Mouse (Mus musculus): Measurements from ENCODE around the gene Dmxl2.

Dmxl2 gene

DNA sequence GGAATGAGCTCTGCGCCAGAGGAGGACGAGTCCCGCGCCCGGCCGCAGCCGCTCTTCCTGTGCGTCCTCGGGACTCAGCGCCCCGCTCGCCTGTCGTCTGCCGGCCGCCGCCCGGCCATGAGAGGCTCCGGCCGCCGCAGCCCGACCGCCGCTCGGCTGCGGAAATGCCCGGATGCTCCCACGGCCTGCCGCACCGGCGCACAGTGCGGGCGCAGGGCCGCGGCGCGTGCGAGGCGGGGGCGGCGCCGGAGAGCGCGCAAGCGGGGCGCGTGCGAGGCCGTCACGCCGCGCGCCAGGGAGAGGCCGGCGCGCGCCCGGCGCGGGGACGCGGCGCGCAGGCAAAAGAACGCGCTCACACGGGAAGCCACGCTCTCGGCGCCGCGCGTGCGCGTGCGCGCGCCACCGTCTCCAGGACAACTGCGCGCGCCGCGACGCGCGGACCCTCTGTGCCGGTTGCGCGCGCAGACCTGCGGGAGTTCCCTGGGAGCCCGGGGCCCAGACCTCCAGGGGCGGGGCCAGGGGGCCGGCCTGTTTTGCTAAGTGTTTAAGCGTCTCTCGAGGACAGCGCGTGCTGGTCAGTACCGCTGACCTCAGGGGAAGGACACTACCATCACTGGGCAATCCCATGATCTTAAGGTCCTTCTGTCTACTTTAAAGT lies at the start of gene Dmxl2:
TSS of gene Dmxl2 (minus strand) at position 174 of the 658 bp plus-strand sequence.
- DNase-seq (ENCODE audit: low read depth, low spot score): peak; percentile 90

DNA sequence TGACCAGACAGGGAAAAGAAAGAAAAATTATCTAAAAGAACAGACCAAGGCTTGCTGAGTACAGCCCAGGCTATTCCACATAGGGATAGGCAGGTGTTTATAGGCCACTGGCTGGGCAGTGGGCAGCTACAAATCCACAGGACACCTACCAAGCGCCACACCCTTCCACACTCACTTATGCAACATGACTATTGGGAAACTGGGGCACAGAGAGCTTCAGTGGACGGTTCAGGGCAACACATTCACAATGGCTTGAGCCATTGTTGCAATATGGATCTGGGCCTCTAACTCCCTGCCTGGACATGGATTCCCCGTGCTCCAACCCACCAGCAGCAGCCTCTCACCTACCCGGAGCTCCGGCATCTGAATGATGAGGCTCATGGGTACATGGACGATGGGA lies 48.0 kb upstream of the Dmxl2 start:
- DNase-seq (ENCODE audit: low read depth, low spot score): no peak

DNA sequence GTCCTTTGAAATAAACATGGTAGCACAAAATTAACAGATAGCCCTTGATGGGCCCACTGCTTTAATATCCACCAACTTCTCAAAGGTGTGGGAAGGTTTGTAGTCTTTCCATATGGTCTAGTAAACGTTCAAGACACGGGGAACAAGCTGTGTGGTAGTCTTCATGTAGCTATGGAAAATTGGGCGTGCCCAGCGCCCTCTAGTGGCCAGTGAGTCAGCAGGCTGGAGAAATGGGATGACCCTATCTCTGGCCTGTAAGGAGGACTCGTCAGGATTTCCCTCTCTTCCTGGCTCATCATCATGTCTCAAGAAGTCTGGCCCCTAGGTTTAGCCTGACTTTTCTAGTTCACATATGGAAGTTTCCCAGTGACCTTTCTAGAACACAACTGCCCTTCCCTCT lies 46.1 kb upstream of the Dmxl2 start:
- peak; percentile 51 for DNase-seq (ENCODE audit: low read depth, low spot score)

DNA sequence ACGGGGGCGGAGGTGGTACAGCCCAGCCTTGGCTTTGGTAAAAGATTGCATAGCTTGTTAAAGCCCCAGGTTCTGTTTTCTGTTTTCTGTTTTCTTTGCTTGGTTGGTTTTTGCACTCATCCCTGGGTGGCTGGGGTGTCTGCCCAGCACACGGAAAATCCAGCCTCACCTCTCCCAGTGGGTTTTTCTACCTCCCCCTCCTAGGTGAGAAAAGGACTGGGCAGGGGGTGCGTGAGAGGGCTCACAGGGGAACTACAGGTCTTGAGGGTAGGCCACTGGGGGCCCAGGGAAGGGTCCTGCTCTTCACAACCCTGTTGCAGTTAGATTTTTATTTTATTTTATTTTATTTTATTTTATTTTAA lies 43.5 kb upstream of the Dmxl2 start:
- no peak for DNase-seq (ENCODE audit: low read depth, low spot score)

DNA sequence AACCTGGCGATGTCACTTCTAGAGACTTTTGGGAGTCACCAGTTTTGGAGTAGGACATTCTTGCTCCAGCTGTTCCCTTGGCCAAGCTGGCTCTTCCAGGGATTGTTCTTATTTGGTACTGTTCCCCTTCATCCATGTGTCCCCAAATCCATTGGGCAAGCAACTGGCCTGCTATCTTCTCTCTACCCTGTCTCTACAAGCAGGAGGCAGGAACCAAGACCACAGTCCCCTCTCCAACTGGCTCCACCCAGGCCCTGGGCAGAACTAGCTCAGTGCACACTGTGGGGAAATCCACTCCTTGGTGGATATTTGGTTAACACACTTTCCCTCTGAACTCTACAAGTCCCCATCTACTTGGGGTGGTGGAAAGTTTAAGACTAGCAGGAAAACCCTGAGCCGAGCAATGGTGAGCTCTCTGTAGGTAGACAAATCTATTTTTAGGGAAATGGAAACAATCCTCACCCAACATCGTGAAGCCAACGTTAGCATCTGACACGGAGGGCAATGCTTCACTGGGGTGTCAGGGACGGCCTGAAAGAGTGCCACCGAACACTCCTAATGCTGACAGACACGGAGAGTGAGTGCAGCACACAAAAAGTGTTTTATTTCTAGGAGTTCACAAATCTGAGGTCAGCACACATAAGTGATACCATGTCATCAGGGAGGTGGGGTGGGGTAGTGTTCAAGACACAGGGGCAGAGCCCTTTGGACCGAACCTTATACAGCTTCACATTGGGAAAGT lies 43.0 kb upstream of the Dmxl2 start:
- no peak for DNase-seq (ENCODE audit: low read depth, low spot score)

DNA sequence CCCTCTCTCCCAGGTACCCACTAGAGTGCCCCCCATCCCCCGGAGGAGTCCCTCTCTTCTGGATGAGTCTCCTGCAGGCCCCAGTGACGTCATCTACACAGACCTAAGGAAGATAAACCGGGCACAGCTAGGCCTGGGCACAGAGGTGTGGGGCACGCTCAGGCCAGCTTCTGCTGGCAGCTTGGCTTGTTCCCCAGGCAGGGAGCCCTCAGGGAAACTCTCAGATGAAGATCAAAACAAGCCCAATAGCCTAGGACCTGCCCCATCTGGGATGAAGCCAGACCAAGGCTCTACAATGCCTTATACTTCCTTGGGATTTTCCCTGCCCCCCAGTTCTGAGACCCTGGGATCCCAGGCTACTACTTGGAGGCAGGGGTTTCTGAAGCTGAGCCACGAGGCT lies 39.4 kb upstream of the Dmxl2 start:
- no peak for DNase-seq (ENCODE audit: low read depth, low spot score)

DNA sequence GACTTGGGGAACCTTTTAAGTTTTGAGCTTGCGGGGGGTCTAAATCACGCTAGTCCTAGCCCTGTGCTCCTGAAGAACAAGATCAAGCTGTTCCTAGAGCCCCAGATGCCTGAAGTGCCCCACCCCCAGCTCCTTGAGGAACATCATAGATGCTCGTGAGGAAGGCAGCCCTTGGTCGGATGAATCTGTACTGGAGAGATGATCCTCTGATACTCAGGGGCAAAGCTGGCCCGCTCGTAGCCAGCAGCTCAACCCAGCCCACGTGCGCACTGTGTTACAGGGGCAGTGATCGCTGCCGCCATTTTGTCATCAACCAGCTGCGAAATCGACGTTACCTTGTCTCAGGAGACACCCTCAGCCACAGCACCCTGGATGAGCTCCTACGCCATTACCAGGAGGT lies 37.3 kb upstream of the Dmxl2 start, which contains the start of gene Sh2d7:
TSS of gene Sh2d7 (plus strand) at position 301 of the 400 bp plus-strand sequence.
- no peak for DNase-seq (ENCODE audit: low read depth, low spot score)

DNA sequence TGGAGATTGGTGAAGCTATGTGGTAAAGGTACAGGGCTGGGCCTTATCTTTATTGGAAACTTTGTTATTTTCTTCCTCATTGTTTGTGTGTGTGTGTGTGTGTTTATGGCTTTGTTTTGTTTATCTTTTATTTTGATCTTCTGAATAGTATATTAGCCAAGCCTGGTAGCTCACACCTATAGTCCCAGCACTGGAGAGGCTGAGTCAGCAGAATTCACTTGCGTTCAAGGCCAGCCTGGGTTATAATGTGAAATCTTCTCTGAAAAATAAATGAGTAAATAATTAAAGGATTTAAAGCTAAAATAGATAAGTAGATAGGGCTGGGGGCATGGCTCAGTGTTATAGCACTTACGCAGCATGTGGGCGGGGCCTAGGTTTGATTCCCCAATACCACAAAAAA lies 36.8 kb upstream of the Dmxl2 start:
- DNase-seq (ENCODE audit: low read depth, low spot score): no peak

DNA sequence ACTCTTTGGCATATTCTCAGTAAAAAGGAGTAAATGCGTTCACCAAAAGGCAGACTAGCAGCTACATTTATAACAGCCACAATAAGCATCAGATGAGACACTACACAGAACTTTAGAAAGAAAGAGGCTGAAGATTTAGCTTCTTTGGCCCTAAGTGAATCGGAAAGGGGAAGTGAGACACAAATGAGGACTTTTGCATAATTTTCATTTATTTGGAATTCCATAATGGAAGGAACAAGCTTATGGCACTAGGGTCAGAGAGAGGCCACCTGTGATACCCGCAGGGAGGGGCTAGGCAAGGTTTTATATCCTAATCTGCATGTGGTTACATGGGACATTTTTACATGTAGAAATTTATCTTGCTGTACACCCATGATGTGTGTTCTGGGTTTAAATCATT lies 36.1 kb upstream of the Dmxl2 start:
- no peak for DNase-seq (ENCODE audit: low read depth, low spot score)

DNA sequence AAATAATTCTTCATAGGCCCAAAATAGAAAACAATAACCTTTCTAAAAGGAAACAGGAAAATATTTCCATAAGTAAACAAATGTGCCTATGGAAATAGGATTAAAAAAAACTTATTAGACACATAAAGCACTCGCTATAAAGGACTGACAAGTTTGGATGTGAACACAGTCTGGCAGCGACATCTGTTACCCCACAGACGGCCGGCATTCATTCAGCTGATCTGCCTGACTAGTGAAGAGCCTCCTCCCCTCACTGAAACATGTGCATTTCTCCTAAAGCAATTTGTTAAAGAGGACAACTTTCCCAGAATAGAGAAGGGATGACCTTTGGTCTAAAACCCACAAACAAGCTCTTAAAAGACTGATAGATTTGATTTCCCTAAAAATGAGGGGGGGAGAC lies 35.6 kb upstream of the Dmxl2 start:
- DNase-seq (ENCODE audit: low read depth, low spot score): no peak

DNA sequence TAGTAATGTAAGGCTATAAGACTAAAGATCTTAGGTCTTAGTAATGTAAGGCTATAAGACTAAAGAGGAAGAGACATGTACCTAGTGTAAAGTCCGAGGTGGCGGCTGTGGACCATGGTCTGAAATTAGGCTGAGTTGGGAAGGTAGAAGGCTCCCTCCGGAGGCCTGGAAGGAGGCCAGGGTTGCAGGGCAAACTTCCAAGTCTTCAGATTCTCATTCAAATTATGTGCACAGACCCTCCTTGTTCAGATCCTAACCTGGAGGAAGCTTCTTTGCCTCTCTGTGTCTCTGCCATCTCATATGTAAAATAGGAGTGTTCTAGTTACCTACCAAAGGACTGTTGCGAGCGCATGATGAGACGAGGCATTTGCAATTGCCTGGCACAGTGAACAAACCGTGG lies 34.8 kb upstream of the Dmxl2 start:
- DNase-seq (ENCODE audit: low read depth, low spot score): no peak

DNA sequence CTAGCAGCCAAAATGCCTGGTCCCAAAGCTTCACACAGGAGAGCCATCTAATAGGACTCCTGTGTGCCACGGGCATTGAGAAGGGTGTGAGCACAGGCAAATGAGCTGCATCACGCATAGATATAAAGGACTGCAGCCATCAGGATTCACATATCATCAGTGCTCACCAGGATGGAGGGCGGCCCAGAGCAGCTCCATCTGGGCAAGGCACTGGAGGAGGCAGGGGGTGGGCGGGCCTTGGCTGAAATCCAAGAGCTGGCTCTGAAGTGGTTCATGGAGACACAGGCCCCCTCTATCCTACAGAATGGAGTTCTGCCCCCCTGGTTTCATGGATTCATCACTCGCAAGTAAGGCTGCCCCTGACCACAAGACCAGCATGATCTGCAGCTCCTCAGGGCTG lies 32.5 kb upstream of the Dmxl2 start:
- DNase-seq (ENCODE audit: low read depth, low spot score): no peak

DNA sequence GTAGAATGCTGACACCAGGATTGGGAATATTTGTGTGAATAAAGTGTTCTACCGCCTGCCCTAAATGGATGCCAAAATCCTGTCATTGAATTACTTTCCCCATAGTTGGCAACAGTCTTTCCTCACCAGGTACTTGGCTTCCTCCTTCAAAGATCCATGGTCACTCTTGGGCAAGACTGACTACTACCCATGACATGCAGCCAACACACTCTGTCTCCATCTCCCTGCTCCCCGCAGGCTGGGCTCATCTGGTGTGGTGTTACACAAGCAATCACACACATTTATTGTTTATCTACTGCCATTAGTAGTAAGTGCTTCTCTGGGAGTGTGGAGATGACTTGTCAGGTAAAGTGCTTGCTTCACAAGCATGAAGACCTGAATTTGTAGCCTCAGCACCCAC lies 31.5 kb upstream of the Dmxl2 start:
- no peak for DNase-seq (ENCODE audit: low read depth, low spot score)

DNA sequence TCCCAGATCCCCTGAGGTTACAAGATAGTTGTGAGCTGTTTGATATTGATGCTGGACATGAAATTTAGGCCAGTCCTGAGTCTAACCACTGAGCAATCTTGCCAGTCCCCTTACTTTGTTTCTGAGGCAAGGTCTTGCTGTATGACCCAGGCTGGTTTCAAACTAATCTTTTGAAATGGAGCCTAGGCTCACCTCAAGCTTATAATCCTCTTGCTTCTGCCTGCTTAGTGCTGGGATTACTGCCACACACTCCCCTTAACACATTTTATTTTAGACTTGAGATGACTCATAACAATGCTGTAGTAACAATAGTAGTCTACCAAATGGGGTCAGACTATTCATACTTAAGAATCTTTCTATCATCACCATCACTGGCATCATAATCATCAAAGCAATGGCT lies 30.0 kb upstream of the Dmxl2 start:
- DNase-seq (ENCODE audit: low read depth, low spot score): no peak

DNA sequence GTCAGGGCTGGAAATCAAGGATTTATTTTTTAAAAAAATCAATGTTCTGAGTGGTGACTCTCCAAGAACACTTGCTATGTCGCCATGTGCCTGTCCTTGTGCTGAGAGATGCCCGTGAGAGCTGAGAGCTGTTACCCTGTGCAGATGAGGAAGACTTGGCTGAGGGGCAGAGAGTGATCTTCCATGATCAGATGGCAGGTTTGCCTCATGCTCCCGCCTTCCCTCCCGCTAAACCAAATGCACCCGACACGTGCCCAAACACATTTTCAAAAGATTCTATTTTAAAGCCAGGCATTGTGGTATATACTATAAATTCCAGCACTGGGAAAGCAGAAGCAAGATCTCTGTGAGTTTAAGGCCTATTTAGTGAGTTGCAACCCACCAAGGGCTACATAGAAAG lies 29.4 kb upstream of the Dmxl2 start:
- DNase-seq (ENCODE audit: low read depth, low spot score): no peak

DNA sequence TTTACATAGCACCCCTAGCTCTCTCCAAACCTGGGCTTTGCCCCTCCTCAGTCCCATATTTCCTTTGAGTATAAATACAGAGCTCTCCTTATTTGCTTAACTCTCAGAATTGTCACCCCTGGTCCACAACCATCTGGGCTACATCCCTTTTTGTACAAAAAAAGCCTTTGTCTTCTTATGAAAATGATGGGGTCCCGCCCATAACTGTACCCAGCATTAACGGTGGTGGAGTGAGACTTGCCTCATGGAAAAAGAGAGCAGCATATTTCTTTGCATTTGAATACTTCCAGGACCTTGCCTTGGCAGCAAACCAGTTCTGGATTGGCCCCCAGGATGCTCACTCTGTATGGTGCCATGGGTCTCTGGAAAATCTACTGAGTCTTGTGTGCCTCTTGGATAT lies 28.5 kb upstream of the Dmxl2 start:
- no peak for DNase-seq (ENCODE audit: low read depth, low spot score)

DNA sequence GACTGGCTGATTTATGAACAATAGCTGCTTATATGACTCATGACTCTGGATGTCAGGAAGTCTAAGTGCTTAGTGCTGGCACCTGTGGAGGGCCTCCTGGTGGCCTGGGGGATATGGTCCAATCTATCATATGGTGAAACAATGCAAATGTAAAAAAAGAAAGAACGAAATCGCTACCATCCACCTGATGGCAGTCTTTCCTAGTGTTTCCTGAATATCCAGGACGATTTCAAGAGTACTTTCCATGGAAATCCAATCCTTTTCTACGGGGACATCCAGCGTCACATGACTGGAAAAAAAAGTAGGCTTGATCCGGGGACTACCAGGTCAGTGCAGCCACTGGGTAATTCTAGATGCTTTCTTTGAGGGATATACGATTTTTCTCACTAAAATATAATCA lies 26.3 kb upstream of the Dmxl2 start:
- no peak for DNase-seq (ENCODE audit: low read depth, low spot score)

DNA sequence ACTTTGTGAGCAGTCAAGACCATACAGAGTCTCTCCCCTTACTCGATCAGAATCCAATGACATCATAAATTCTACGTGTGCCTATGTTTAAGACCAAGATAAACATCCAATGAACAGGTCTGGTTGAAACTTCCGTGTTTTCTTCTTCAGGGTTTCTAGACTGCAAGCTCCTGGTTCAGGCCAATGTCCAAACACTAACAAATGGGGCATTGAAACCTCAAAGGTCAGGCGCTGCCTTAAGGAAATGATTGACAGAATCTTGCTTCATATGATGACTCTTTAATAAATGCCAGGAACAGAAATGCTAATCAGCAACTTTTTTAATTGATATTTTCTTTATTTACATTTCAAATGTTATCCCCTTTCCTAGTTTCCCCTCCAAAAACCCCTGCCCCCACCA lies 18.9 kb upstream of the Dmxl2 start:
- no peak for DNase-seq (ENCODE audit: low read depth, low spot score)

DNA sequence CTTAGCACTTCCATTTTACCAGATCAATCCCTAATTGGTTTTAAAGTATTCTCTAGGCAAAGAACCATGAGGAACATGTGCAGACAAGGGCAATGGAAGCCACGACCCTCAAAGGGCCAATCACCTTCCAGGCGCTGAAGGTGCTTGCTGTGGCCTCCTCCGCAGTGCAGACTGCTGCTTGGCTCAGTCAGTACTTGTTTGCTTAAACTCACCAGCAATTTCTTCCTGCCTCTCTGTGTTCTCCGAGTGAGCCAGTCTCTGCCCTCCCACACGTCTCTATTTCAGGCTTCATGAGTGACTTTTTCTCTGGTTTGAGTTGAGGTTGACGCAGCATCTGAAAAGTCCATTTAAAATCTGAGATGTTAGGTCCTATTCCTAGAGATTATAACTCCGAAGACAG lies 17.5 kb upstream of the Dmxl2 start:
- DNase-seq (ENCODE audit: low read depth, low spot score): no peak

DNA sequence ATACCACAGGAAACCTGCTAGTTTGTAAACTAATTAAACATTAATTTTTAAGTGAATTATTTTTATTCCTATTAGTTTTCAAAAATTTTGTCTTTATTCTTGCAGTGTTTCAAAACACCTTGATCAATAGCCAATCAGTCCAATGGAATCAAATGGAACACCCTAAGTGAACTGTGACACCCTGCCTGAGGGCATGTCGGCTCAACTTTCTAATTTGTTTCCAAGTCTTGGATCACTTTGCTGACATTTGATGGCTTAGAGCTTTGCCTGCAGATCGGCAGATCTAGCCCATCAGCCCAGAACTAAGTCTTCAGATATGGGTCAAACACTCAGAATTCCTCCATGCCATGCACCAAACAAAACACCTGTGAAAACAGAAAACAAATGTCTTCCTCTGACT lies 14.6 kb upstream of the Dmxl2 start:
- DNase-seq (ENCODE audit: low read depth, low spot score): no peak

DNA sequence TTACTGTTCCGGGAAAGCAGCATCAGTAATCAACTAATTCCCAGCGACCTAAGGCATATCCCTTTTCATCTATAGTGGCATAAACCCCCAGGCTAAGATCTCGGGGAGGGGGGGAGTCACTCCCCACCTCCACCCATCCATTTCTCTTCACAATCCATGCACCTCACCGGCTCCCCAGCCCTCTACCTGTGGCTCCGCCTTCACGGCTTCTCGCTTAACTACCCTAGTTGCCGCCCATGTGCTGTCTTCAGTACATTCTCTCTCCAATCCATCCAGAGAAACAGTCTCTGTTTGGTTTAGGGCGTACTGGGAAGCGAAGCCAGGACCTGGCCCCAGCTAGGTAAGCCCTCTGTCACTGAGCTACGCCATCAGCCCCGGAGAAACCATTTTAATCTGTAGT lies 1.4 kb upstream of the Dmxl2 start:
- DNase-seq (ENCODE audit: low read depth, low spot score): no peak

DNA sequence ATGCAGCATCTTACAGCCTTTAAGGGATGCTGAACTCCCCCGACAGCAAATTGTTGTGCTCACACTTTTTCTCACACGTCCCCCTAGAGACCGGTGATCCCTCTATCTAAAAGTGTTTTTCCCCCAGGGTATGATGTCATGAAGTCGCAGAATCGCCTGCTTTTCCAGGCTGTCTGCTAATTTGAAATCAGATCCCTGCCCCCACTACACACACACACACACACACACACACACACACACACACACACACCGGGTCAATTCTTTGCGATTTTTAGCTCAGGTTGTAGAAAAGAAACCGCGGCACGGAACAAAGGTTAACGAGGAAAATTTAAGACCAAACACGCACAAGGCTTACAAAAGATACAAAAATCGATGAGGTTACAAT lies 677 bp upstream of the Dmxl2 start:
- DNase-seq (ENCODE audit: low read depth, low spot score): no peak

DNA sequence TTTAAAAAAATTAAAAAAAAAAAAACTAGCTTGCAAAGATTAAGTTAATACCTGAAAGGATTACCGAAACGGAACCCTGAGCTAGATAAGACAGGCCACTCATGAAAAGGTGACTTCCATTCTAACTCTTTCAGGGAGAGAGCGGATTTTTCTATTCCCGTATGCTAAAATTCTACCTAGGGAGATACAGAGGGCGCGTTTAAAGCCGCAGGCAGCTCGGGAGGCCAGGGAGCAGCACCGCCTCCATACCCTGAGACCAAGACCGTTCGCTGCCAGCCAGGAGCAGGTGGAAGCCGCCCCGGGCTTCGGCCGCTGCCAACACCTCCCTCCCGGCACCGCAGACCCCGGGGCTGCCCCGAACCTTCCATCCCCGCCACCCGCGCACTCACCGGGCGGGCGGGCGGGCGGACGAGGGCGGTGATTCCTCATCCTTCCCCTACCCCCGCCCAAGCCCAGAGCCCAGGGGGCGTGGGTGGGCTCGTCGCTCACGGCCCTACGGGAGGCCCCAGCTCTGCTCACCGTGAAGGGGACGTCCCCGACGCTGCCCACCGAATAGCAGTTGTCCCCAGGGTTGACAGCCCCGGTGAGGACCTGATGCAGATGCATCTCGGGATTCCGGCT lies 484 bp downstream of the Dmxl2 start:
- DNase-seq (ENCODE audit: low read depth, low spot score): peak; percentile 51
